Mouse (Mus musculus) left cerebral cortex, postnatal 25 days (tissue): ENCODE data around the gene Elmo3. TPM values are rescaled to one million over a fixed set of nuclear protein-coding genes. Genes with fewer than 3 reads are reported as not detected.
A peak's percentile ranks its signal among the peaks of the same experiment; 100 is the strongest.

Experiments
- DNase-seq, 2 experiments: peaks; one replicate each; pipeline ENCODE4 v3.0.0; 2022; ENCODE audit warnings: low spot score in 2 of 2, mixed read lengths in 1 of 2
- intact Hi-C: fragments of 180-260 bp; cut with DNase I; formaldehyde crosslinking; loops from one replicate; pipeline ENCODE4 v1.15.1; 2025
- total RNA-seq, 2 experiments: library from RNA; stranded (reverse); gene quantifications; 2 replicates each; pipeline ENCODE4 v1.2.3; 2021

Elmo3 gene
- total RNA-seq, 2 experiments from 2014 or later = 0.62 to 1.8 TPM

- DNase-seq = no peak
- intact Hi-C loops = no loop called here
Measured at GRCm38 (mm10) chr8:105295256-105295655, 10.1 kb upstream of the Elmo3 start.

GRCm38 (mm10) chr8:105295895-105296573 lies 9.4 kb upstream of the Elmo3 start, which contains the start of gene Exoc3l:
Gene Exoc3l (minus strand): TSS chr8:105296101.
- intact Hi-C loops = no loop called here
- no peak for DNase-seq

DNA sequence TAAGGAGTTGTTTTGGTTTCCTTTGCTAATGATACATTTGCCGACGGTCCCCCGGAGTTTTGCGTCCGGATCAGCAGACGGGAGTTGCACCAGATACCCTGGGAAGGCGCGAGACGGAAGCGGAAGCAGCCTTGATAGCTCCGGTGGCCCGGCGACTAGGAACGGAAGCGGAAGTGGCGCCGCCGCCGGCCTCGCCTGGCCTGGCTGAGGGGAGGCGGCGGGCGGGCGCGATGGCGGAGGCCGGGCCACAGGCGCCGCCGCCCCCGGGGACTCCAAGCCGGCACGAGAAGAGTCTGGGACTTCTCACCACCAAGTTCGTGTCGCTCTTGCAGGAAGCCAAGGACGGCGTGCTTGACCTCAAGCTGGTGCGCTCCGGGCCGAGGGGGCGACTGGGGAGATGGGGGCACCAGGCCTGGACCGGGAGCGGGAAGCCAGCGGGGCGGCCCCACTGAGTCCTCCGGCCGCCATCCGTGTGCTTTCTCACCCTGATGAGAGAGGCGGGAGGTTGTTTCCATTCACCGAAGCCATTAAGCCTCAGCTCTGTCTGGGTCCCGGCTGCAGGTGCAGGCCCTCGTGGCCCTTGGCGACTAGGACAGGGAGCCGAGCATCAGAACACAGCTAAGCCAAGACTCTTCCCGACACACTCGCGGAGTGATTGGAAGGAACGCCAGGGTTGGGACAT lies 7.7 kb upstream of the Elmo3 start, which contains the start of gene E2f4:
Gene E2f4, plus strand, starts transcription at position 153 of the 682 bp plus-strand sequence.
- peak; percentile 95 to 96 for DNase-seq

DNA sequence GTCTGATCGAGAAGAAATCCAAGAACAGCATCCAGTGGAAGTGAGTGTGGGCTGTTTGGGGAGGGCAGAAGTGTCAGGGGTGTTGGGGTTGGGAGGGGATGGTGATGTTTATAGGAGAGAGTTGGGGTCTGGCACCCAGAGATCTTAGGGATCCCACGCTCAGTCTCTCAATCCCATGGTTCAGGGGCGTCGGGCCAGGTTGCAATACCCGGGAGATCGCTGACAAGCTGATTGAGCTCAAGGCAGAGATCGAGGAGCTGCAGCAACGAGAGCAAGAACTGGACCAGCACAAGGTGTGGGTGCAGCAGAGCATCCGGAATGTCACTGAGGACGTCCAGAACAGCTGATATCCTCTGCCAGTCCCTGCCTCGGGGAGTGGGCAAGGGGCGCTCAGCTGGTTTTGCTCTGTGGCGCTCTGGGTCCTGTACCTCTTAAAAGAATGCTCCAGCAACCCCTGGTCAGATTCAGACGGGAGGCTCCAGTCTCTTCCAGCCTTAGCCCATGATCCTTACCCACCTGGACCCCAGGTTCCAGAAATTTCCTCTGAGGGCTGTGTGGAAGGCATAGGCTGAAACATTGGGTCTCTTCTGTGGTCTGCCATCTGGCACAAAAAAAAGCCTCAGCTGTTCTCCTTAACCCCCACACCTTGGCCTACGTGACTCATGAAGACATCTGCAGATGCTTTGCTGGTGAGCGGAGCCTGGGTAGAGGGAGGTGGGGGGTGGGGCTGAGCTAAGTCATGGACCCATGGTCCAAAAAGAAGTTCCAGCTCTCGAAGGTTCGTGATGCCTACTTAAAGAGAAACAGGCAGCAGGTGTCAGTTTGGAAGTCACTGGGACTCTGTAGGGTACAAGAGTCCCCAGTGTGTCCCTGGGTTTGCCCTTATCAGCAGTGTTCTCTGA lies 6.8 kb upstream of the Elmo3 start:
- no peak for DNase-seq
- intact Hi-C loops = no loop called here

More for the DNA sequence above, 7.7 kb upstream of the Elmo3 start, which contains the start of gene E2f4:
- intact Hi-C loops = no loop called here

DNA sequence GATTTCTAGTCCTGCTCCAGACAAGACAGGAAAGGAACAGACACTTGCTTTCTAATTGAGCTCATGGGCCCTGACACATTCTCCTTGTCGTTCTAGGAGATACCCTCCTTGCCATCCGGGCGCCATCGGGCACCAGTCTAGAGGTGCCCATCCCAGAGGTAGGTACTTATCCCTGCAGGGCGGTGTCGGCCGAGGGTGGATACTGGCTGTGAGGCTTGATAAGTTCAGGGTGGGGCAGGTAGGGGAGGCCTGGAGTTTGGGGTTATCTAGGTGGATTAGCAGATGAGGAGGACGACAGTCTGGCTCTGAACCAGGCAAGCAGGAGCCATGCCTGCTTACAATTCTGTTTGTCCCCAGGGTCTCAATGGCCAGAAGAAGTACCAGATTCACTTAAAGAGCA lies 5.4 kb upstream of the Elmo3 start:
- DNase-seq = no peak
- intact Hi-C loops = no loop called here

- intact Hi-C loops = no loop called here
- peak in 1 of 2 experiments; percentile 67 for DNase-seq
Measured at GRCm38 (mm10) chr8:105303396-105303795, 2.0 kb upstream of the Elmo3 start.

- intact Hi-C loops = no loop called here
- DNase-seq = no peak
Measured at GRCm38 (mm10) chr8:105303874-105304273, 1.5 kb upstream of the Elmo3 start.

GRCm38 (mm10) chr8:105304325-105305210 lies 833 bp upstream of the Elmo3 start:
- intact Hi-C loops = no loop called here
- DNase-seq = no peak

- intact Hi-C loops = no loop called here
- DNase-seq = peak in 1 of 2 experiments; percentile 30
Measured at GRCm38 (mm10) chr8:105306146-105306691, 818 bp downstream of the Elmo3 start.

DNA sequence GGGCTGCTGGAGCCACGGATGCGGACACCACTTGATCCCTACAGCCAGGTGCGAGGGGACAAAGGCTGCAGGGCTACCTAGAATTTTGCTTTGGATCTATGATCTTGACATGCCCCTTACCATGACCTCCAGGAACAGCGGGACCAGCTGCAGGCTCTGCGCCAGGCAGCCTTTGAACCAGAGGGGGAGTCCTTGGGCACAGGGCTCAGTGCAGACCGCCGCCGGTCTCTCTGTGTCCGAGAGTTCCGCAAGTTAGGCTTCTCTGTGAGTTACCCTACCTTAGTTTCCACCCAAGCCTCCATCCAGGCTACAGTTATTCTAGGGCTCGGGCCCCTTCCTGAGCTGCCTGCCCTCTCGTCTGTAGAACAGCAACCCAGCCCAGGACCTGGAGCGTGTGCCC lies 2.3 kb downstream of the Elmo3 start:
- intact Hi-C loops = no loop called here
- no peak for DNase-seq

DNA sequence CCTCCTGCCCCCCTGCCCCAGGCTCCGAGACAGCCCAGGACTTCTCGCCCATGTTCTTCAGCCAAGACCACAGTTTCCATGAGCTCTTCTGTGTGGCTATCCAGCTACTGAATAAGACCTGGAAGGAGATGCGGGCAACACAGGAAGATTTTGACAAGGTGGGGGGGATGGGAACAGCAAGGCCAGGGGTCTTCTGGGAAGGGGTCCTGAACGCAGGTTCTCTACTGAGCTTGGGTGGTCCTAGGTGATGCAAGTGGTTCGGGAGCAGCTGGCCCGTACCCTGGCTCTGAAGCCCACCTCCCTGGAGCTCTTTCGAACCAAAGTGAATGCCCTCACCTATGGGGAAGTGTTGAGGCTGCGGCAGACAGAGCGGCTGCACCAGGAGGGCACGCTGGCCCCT lies 3.0 kb downstream of the Elmo3 start:
- intact Hi-C loops = no loop called here
- DNase-seq = no peak

DNA sequence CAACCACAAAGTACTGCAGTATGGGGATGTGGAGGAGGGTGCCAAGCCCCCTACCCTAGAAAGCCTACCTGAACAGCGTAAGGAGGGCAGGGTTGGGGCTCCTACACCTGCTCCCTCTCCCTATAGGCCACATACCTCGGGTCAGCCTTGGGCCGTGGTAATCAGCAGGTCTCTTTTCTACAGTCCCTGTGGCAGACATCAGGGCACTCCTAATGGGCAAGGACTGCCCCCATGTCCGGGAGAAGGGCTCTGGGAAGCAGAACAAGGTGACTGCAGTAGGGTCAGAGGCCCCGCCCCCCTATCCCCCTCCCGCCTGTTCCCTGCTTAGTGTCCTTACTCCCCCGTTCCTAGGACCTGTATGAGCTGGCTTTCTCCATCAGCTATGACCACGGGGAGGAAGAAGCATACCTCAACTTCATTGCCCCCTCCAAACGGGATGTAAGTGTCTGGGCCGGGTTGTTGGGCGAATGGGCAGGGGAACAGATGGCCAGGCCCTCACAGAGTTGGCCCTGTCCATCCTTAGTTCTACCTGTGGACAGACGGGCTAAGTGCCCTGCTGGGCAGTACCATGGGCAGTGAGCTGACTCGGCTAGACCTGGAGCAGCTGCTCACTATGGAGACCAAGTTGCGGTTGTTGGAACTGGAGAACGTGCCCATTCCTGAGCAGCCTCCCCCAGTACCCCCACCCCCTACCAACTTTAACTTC lies 3.9 kb downstream of the Elmo3 start:
- intact Hi-C loops = no loop called here
- DNase-seq = no peak

GRCm38 (mm10) chr8:105310118-105310517 lies 4.7 kb downstream of the Elmo3 start:
- intact Hi-C loops = no loop called here
- DNase-seq = no peak

DNA sequence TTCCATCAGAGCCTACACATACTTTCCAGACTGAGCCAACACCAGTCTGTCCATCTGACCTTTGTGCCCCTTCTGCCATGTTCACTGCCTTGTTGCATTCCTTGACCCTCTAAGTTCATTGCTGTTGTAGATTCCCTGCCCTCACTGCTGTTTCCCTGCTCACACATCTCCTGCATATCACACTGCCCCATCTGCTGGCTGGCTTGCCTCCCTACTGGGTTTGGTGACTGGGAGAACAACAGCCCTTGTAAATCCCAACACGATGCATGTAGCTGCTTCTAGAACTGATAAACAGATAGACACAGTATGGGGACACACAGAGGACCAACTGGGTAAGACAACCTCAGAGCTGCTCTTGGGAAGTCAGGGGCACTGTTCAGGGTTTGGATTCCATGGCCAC lies 6.3 kb downstream of the Elmo3 start:
- intact Hi-C loops = no loop called here
- DNase-seq = no peak

DNA sequence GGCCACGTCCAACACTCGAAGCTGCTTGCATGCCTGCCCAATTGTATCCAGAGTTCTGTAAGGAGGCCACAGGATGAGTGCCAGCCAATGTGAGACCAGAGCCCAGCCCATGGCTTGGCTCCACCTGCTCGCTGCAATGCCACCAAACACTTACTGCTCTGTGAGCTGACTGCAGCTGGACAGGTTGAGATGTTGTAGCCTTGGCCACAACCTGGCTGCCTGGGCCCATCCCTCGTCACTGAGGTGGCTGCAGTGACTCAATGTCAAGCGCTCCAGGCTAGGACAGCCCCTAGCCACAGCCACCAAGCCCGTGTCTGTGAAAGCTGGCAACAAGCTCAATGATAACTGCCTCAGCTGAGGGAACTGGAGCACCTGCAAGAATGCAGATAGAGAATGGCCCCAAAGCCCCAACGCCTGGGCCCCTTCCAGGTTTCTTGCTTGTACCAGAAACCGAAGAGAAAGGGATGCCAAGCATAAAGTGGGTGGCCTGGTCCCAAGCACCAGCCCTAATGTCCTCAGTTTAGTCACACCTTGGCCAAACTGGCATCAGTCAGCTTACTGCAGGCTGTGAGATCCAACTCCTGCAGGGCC lies 7.6 kb downstream of the Elmo3 start:
- no peak for DNase-seq
- intact Hi-C loops = no loop called here

- intact Hi-C loops = no loop called here
- DNase-seq = no peak
Measured at GRCm38 (mm10) chr8:105313622-105314402, 8.4 kb downstream of the Elmo3 start.

DNA sequence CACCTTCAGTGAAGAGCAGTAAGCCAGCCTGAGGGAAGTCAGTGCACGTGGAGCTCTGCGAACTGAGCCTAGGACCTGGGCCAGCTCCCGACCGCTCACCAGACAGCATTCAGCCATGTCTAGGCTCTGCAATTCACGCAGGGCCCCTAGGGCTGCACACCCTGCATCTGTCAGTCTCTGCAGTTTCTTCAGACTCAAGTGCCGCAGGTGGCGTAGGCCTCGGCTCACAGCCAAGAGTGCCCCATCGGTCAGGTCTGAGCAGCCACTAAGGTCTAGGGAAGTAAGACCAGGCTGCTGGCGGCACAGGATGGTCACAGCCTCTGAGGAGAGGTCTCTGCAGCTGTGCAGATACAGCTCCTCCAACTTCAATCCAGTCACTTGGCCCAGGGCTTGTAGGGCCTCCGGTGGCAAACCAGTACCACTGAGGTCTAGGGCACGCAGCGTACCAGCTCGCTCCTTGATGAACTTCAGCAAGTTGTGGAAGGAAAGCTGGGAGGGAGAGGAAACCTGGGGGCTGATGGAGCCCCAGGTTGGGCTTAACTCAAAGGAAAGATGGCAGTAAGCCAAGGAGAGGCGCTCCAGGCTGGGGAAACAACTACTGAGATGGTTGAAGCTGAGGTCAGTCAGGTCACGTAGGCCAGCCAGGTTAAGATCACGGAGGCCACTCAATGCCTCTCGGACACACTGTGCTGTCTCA lies 9.8 kb downstream of the Elmo3 start:
- no peak for DNase-seq
- intact Hi-C loops = no loop called here
